Mouse (Mus musculus) NIH3T3 (cell line): ENCODE measurements around the gene Peg3.
"Not testable (repeated sequence)": the region's sequence is repeated elsewhere in the genome, so short reads cannot be mapped to it uniquely, and the experiment has no call there.

Source experiments
- DNase-seq: peaks from one replicate; pipeline ENCODE4 v3.0.0-alpha.2; 2012; ENCODE audit warnings: low read depth

The Peg3 gene

DNA sequence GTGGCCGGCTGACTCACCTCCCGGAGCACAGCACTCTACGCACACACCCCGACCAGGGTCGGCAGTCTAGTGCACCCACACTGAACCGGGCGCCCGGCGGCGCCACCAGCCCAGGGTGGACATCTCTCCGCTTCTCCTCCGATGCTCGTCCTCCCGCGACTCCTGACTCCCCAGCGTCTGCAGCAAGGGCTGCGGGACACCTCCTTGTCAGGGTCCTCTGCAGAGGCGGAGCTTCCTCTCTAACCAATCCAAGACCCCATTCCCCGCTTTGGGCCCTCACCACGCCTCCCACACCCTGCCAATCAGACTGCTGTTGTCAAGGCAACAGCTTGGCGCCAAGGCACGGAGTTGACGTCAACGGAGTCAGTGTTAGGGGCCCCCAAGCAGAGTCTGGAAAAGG, at the start of gene Peg3, which contains the start of gene Usp29:
Peg3 (minus strand) TSS at position 191 of the 400 bp plus-strand sequence.
Usp29 (plus strand) TSS at position 338 of the 400 bp plus-strand sequence.
- DNase-seq: peak; percentile 85

DNA sequence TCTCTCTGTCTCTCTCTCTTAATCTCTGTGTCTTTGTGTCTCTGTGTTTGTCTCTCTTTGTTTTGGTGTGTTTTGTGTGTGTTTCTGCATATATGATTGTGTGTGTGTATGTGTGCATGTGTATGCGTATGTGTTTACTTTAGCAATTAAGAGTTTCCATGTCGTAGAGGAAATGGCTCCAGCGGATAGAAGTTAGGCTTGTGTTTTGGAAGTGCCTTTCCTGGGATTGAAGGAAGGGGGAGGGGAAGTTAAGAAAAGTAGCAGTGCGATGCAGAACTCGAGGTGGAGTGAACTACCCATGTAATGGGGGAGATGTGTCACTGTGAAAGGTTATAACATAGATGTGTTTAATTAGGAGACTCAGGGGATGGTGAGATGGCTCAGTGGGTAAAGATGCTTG, 48.9 kb upstream of the Peg3 start:
- DNase-seq: no peak

DNA sequence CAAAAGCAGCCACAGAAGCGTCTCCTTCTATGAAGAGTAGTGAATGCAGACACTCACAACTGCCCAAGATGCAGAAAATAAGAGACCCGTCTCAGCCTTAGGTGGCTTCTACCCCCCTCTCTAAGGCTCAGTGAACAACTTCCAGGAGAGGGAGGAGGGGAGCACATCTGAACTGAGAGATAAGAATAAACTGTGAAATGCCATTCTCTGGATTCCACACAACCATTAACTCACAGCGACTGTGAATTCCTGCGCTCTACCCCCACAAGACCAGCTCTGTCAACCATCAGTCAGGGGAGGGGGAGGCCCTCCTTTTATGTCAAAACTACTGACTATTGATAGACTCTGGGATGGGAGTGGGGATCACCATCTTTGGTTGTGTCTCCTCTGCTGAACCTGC, 47.5 kb upstream of the Peg3 start:
- DNase-seq: no peak

DNA sequence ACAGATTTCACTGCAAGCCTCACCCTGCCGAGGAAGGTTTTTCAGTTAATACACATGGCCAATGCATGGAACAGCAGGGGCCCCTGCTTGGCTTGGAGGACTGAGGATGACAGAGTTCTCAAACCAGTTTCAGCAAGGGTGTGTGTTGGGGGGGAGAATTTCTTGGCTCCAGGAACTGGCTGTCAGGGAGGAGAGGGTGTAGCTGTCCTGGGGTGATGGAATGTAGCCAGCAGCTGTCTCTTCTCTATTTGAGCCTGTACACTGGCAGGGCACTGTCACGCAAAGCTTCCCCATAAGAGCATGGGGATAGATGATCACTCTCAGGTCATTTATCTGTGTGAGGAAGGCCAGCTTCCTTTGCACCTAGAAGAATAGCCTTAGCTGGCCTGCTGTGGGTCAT, 46.9 kb upstream of the Peg3 start:
- no peak for DNase-seq

DNA sequence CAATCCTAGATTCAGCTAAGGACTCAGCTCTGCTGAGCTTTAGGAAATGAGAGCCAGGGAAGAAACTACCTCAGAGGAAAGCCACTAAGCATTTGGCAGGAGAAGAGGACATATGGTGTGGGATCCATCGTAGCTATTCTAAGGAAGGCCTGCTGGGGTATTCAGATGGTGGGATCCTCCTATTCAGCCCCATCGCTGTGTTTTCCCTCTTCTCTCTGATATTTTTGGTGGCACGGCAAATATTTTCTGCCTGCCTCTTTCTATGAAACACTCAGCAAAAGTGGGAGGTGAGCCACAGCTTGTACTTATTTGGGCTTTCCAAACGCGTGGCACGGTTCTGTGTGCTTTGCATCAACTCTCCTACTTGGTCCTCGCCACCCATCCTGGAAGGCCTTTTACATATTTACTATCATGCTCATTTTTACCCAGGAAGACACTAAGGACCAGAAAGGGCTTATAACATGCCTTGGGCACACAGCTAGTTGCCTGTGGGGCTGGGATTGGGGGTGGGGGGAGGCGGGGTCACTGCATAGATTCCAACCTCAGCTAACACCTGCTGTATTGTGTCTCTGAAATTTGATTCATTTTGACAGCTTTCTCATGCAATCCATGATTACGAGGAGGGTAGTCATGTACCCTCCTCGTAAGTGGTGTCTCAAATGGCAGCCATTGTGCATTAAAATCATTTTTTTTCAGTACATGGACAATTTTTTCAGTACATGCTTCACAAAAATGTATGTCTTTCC, 46.3 kb upstream of the Peg3 start:
- DNase-seq: no peak

DNA sequence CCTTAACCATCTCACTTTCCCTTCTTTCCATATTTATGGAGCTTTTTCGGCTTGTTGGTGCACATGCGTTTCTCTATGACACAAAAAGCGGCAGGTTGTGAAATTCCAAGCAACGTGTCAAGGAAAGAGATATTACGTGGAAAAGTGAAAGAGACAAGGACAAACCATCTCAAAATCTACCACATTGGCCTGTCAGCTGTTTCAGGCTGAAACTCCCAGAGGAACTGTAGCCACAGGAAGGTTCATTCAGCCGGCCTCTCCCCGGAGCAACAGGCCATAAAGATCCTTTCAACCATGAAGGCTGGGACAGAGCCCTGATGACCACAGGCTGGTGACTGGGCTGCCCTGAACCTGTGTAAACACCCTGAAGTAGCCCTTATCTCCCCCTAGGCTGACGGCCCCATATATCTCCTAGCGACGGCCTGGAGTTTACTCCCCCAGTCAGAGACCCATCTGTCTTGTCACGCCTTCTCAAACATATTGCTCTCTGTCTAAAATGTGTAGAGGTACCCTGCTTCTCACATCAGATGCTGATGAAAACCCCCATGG, 43.7 kb upstream of the Peg3 start:
- not testable (repeated sequence) for DNase-seq

DNA sequence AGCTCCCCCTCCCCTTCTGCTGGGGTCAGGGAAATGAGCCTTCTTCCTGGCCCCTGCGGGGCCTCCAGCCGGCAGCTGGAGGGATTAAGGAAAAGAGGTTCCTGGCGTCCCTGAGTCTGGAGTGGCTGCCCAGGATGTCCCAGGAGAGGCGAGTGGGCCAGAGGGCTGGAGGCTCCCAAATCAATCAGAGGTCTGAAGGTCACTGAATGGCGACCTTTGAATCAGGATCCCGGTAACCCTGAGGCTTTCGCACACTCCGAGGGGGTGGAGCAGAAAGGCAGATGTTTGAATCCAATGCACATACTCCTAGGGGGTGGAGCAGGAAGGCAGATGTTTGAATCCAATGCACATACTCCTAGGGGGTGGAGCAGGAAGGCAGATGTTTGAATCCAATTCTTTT, 40.1 kb upstream of the Peg3 start:
- no peak for DNase-seq

DNA sequence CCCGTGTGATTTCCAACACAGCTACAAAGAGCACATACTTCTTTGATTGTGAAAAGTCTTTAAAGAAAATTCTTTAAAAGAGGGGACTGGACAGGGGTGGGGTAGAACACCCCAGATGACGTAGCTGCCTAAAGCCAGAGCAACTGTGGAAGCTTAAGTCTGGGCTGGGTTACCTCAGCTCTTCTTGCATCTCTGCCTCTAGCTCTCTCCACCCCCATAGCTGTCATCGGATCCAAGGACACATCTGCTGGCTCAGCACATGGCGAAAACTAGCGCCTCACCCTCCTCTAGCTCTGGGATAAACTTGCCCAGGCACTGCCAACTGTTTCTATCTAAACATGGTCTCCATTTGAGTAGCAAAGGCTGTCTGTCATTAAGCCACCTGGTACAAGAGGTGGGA, 35.0 kb upstream of the Peg3 start:
- DNase-seq: peak; percentile 5

DNA sequence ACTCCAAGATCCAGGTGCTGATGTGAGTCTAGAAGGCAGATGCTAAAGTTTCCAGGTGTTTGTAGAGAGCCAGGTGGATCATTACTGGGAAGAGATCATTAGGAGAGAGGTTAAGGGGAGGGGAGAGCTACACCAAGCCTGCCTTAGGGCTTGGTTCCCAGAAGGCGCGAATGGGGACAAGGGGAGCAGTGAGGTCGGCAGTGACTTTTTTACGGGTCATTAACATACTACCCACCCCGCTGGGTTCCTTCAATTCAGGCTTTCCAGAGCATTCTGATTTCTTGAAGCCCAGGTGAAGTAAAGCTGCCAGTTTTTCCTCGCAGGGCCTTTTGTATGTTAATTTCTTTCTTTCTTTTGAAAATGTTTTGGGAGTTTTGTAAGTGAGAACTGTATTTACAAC, 29.9 kb upstream of the Peg3 start:
- no peak for DNase-seq

DNA sequence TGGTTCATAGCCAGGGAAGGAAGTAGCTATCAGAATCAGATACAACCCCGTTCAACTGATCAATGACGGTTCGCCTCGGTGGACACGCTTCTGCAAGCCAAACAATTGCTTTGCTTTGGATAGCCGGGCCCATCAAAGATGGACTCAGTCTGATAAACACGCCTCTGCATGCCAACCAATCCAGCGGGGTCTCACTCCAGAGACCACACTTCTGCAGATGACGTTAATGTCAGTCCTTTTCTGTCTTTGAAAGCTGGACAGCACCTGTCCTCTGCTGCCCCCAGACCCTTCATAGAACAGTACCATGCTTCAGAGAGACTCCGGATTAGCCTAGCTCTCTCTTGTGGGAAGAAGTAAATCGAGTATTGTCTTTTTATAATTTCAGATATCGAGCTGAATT, 29.5 kb upstream of the Peg3 start:
- no peak for DNase-seq

DNA sequence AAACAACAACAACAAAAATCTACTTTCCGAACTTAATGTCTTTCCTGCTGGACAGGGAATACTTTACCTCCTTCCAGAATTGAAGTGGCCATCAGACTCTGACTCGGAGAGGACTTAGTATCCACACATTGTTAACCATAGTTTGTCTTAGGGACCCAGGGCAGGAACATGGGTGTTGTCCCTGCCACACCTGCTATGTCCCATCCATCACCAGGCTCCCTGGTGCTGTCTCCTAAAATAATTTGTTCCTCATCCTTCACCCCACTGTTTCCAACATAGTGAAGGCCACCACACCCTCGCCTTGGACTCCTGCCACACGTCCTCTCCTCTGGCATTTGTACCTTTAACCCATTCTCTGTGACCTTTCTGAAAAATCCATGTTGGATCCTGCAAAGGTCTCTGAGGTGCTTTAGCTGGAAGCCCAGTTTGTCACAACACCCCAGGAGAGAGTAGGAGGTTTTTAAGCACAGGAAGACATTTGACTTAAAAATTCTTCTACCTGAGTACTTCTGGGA, 26.6 kb upstream of the Peg3 start:
- DNase-seq: no peak

DNA sequence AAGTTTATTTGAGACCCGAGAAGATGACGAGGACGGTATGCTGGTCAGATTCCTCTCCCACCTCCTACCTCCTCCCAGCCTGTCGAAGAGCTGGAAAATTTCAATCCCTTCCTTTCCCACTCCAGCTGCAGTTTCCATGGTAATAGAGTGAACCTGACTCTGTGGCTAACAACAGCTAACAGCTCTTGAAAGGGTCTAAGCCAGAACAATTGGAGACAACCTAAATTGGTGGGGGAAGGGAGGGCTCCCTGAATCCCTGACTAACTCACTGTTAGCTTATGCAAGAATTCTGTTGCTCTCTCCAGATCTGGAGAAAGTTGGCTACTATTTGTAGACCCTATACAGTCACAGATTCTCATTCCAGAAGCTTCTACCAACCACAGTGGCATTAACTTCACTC, 23.2 kb upstream of the Peg3 start:
- DNase-seq: no peak

DNA sequence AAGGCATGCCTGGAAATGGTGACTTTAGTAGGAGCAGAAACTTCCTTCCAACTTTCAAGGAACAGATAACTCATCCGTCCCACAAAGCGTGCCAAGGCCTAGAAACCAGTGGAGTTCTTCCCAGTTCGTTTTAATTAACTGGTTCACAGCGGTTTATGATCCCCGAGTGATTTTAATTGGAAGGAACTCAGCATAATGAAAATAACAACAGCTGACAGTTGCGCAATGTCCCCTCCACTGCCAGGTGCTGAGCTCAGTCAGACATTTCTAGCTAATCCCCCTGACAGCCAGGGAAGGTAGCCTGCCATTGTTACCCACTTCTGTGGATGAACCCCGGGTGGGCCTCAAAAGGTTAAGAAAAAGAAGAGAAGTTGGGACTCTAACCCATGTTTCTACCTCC, 19.0 kb upstream of the Peg3 start:
- DNase-seq: no peak

DNA sequence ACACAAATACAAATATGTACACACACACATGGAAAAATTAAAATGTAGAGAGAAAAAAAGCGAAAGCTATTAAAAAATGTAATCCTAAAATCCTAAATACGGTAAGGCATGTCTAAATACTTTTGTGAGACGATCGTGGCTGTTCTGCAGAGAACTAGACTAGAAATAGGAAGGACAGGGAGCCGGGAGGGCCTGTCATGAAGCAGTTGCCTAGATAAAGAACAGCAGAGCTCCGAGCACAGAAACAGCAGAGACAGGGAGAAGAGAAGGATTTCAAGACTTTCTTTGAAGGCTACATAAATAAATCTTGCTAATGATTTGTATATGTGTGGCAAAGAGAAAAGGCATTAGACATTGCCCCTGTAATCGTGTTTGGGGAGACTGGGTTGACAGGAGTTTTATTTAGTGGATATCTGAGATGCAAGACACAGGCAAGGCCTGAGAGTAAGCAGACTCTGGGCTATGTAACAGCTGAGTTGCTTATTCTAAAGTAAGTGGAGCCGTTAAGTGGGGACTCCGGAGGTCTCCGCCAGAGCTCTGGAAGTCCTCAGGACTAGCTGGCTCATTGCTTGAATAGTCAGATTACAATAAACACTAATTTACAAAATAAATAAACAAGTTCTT, 14.2 kb upstream of the Peg3 start:
- DNase-seq: no peak

DNA sequence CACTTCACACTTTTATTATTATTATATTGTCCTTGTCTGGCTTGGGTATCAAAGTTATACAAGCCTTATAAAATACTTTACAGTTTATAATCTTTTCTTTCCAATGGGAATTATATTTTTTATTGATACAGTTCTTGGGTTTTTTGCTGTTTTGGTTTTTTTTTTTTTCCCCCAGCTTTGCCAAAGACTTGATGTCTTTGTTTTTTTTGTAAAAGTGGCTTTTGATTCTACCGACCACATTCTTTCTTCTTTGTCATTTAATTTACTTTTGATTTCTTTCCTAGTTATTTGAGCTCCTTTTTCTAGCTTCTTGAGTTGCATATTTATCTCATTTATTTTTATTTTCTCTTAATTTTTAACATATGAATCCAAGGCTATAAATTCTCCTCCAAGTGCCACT, 5.8 kb upstream of the Peg3 start:
- no peak for DNase-seq

DNA sequence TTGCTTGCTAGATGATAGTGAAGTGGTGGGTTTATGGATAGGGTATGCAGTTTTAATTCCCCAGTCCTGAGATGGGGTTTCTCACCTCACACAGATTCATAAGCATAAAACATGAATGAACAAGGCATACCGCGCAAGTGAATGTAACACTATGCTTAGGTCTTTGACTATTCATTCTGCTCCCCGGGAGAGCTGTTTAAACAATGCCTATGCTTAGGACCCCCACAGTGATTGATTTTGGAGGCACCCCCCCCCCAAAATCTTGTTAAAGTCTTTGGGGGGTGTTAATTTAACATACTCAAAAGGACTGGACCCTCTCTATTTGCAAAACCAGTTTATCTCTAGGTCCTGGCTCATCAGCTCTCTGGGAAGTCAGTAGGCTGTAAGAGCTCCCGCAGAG, 1.7 kb upstream of the Peg3 start:
- DNase-seq: no peak

DNA sequence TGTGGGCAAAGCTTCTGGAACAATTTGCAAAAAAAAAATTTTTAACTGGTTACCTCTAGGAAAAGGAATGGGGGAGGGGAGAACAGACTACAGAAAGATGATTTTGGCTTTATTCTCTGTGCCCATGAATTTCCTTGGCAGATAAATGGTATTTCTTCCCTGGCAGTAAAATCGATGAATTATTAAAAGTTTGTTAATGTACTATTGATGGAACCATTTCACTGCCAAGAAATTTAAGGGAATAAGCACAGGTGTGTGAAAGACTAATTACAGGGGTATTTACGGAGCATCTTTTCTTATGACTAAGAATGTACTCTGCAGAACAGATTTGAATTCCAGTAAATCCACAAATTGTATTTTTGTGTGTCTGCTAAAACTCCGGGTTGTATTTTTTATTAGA, 1.1 kb upstream of the Peg3 start:
- no peak for DNase-seq

DNA sequence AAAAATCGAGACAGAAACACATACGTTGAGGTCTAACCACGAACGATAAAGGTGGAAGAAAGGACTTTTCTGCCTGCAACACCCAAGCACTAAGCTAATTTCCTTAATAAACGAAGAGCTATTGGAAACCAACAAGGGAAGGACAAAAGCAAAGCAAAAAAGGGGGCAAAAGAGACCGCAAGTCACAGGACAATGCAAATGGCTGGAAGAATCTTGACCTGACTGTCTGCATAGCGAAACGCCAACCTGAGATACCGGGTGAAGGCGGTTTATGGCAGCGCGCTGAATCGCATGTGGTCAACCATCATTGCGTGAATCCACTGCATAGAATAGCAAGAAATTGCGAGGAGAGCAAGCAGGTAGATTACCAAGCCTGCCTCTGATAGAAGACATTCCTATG, 570 bp upstream of the Peg3 start:
- DNase-seq: peak; percentile 4

DNA sequence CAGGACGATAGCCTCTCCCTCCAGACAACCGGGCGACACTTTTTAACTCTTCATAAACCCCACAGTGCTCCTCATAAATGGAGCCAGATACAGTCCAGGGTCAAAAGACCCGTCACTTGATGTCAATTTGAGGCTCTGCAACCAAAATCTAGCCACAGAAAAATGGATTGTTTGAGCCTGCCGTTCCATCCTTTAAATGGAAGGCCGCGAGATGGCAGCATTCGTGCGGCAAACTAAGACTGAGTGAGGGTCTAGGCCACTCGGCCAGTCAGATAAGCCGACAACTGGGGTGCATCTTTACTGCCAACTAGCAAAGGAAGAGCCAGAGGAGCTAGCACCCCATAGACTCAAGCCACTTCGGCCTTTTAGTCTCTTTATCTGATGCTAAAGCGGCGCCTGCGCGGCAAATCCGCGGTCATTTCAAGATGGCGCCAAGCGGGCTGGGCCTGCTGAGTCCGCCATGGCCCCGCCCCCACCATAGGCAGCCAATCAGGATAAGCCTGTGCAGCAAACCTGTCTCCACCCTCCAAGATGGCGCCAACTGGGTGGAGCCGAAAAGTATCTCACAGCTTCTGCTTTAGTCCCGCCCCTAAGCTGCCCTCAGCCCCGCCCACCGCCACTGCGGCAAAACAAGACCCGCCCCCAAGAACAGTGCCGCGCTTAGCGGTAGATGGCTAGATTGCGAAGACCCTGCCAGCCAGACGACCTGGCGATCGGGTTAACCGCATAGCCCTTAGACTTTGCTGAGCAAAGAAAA, 992 bp downstream of the Peg3 start:
- DNase-seq: peak; percentile 97

DNA sequence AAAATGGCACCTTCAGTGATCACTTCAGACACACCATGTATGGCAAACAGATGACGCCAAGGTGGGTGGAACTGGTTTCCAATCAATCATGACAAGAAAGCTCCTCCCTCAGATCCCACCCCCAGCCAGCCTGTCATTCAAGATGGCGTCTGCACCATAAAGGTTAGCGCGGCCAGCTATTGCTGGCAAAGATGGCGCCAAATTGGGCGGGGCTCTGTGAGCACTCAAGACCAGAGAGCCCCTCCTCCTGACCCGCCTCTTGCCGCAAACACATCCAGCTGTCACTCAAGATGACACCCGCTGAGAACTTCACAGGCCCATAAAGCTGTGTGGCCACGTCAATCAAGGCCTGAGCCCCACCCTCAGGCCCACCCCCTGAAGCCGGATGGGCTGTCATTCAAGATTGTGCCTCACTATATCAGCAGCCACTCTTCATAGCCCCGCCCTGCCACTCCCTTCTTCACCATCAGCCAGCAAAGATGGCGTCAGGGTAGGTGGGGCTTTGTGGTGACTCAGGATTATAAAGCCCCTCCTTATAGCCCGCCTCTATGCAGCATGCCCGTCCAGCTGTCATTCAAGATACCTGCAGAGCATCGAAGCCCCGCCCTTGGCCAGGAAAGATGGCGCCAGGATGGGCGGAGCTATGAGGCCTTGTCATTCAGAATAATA, 1.8 kb downstream of the Peg3 start:
- peak; percentile 96 for DNase-seq

DNA sequence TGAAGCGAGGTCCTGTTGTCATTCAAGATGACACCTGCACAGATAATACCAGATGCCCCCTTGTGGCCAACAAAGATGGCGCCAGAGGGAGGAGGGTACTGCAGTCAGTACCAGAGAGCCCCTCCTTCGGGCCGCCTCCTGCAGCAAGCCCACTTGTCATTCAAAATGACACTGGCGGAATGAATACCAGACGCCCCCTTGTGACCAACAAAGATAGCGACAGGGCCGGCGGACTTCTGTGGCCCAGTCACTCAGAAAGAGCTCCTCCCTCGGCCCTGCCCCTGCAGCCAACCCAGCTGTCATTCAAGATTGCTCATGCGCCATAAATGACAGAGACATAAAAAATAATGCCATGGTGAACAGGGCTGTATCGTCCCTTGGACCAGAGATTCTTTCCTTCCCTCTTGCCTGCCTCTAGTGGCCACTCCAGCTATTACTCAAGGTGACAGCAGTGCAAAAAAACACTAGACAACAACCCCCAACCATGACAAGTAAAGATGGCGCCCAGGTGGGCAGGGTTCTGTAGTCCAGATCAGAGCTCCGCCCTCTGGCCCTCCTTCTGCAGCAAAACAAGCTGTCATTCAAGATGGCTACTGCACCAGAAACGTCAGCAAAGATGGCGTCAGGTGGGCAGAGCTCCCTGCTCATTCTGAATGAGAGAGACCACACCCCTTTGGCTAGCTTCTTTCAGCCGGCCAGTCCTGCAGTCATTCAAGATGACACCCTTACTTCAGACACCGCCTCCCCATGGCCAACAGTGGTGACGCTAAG, 2.7 kb downstream of the Peg3 start:
- DNase-seq: peak; percentile 91
